Mouse (Mus musculus) heart, embryonic 11.5 days (tissue): Measurements from ENCODE around the gene Ces4a. TPM values are rescaled to one million over a fixed set of nuclear protein-coding genes. Genes with fewer than 3 reads are reported as not detected.
A peak's percentile ranks its signal among the peaks of the same experiment; 100 is the strongest.

ENCODE experiments used
- ATAC-seq: fragments of 200-750 bp; cut with Nextera tagmentation; replicated peaks from 2 replicates; pipeline ENCODE4 v1.8.0; 2017; ENCODE audit warnings: moderate library complexity; ENCODE audit not compliant: insufficient number of reproducible peaks, low FRiP score, low TSS enrichment
- H3K27ac ChIP-seq: fragments of 300-500 bp; sonication (generic); 2 replicates; pipeline ENCODE4 v1.5.1; 2014; ENCODE audit warnings: mild to moderate bottlenecking, low read depth, low read length
- H3K27me3 ChIP-seq: fragments of 300-500 bp; sonication (generic); 2 replicates; pipeline ENCODE4 v1.6.1; 2014; ENCODE audit warnings: mild to moderate bottlenecking, low read length, mixed read lengths; ENCODE audit not compliant: control insufficient read depth, insufficient read depth
- H3K36me3 ChIP-seq: fragments of 300-500 bp; sonication (generic); 2 replicates; pipeline ENCODE4 v1.6.1; 2014; ENCODE audit warnings: mild to moderate bottlenecking, low read length, moderate library complexity, mixed read lengths; ENCODE audit not compliant: control insufficient read depth, insufficient read depth
- H3K4me1 ChIP-seq: fragments of 300-500 bp; sonication (generic); 2 replicates; pipeline ENCODE4 v1.6.1; 2014; ENCODE audit warnings: low read length; ENCODE audit not compliant: control insufficient read depth, insufficient read depth
- H3K4me2 ChIP-seq: fragments of 300-500 bp; sonication (generic); 2 replicates; pipeline ENCODE4 v1.6.1; 2014; ENCODE audit warnings: mild to moderate bottlenecking, moderate library complexity
- H3K4me3 ChIP-seq: fragments of 300-500 bp; sonication (generic); 2 replicates; pipeline ENCODE4 v1.5.1; 2014; ENCODE audit warnings: low read depth, low read length
- H3K9ac ChIP-seq: fragments of 300-500 bp; sonication (generic); 2 replicates; pipeline ENCODE4 v1.6.1; 2014; ENCODE audit warnings: mild to moderate bottlenecking, low read depth, low read length, moderate library complexity
- H3K9me3 ChIP-seq: fragments of 300-500 bp; sonication (generic); replicated peaks from 2 replicates; pipeline ENCODE4 v1.6.1; 2016; ENCODE audit warnings: low read length; ENCODE audit not compliant: control insufficient read depth
- WGBS: fragments of 180-500 bp; shearing (Covaris S2); extraction: QIAGEN DNeasy Blood & Tissue Kit; methylation state at CpG from one replicate; pipeline ENCODE4 v1.1.7; 2014; ENCODE audit not compliant: insufficient replicate concordance; 5-methylcytosine and 5-hydroxymethylcytosine counted together
- polyA plus RNA-seq: library from polyadenylated mRNA; unstranded; fragments of >200 nt; fragmentation: Nextera tagmentation; extraction: Ambion mirVana; gene quantifications from 2 replicates; pipeline ENCODE4 v1.2.1, GENCODE M21; 2014

The Ces4a gene
- polyA plus RNA-seq, 1 experiment from 2014 or later, result not detected

GRCm38 (mm10) chr8:105161121-105161652 lies 29.6 kb downstream of the Ces4a start:
- no peak for ATAC-seq
- no peaks in the 10 kb centered on the region for H3K27me3 ChIP-seq
- H3K9ac ChIP-seq, result no peak overlapping the region
- H3K27ac ChIP-seq, result no peak overlapping the region
- H3K4me2 ChIP-seq, result no peak overlapping the region
- no peak overlapping the region for H3K4me3 ChIP-seq
- peaks cover 8% of the 10 kb centered on the region for H3K4me1 ChIP-seq
- no peaks in the 10 kb centered on the region for H3K9me3 ChIP-seq
- H3K36me3 ChIP-seq, result no peaks in the 10 kb centered on the region
- 43% methylated on average over 3 of the region's 3 CpGs for WGBS

GRCm38 (mm10) chr8:105164272-105164902 lies 32.8 kb downstream of the Ces4a start:
- Histone ChIP-seq H3K27ac (peak overlapping the region; percentile 59; the same call in 1 of the 2 replicates), H3K36me3 (no peaks in the 10 kb centered on the region), H3K4me2 (peak overlapping the region; percentile 11), H3K4me1 (peaks cover 8% of the 10 kb centered on the region), H3K9me3 (no peaks in the 10 kb centered on the region), H3K4me3 (no peak overlapping the region), H3K27me3 (no peaks in the 10 kb centered on the region), H3K9ac (no peak overlapping the region)
- ATAC-seq, result no peak; the same call in 1 of the 2 replicates
- WGBS, result 7% methylated on average over 6 of the region's 6 CpGs

GRCm38 (mm10) chr8:105165191-105165590 lies 33.6 kb downstream of the Ces4a start:
- no peak for ATAC-seq
- Histone ChIP-seq H3K9ac (no peak overlapping the region), H3K4me1 (peaks cover 8% of the 10 kb centered on the region), H3K36me3 (no peaks in the 10 kb centered on the region), H3K4me2 (no peak overlapping the region), H3K4me3 (no peak overlapping the region), H3K9me3 (no peaks in the 10 kb centered on the region), H3K27me3 (no peaks in the 10 kb centered on the region), H3K27ac (no peak overlapping the region)
- WGBS, result 92% methylated on average over 2 of the region's 2 CpGs

- no peaks in the 10 kb centered on the region for H3K27me3 ChIP-seq
- WGBS, result 78% methylated on average over 2 of the region's 2 CpGs
Measured at GRCm38 (mm10) chr8:105167116-105167515, 35.5 kb downstream of the Ces4a start.

GRCm38 (mm10) chr8:105169582-105169981 lies 38.0 kb downstream of the Ces4a start:
- 38% methylated on average over 3 of the region's 3 CpGs for WGBS
- Histone ChIP-seq H3K4me1 (peaks cover 6% of the 10 kb centered on the region), H3K9me3 (no peaks in the 10 kb centered on the region), H3K4me2 (peak overlapping the region; percentile 76; the same call in 1 of the 2 replicates), H3K4me3 (peak overlapping the region; percentile 96; the same call in 1 of the 2 replicates), H3K9ac (peak overlapping the region; percentile 99; the same call in 1 of the 2 replicates), H3K27me3 (no peaks in the 10 kb centered on the region), H3K27ac (no peak overlapping the region), H3K36me3 (no peaks in the 10 kb centered on the region)
- no peak for ATAC-seq

More at GRCm38 (mm10) chr8:105167116-105167515, 35.5 kb downstream of the Ces4a start:
- Histone ChIP-seq H3K36me3 (no peaks in the 10 kb centered on the region), H3K27ac (no peak overlapping the region), H3K4me1 (peaks cover 8% of the 10 kb centered on the region), H3K9ac (no peak overlapping the region), H3K4me3 (no peak overlapping the region), H3K9me3 (no peaks in the 10 kb centered on the region), H3K4me2 (no peak overlapping the region)
- no peak for ATAC-seq

DNA sequence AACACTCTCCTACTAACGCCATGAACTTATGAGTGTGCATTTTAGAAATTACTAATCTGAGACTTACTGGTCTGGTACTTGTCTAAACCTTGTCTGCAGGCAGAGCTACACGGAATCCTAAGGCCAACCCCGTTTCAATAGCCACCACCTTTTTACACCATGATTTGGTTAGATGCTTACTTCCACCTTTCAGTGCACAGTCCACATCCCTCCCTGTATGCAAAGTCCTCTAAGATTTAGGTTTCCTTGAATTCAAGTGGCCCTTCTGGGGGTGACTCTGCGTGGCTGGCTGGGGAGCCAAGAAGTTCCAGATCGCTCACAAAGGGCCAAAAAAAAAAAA lies 38.4 kb downstream of the Ces4a start:
- H3K36me3 ChIP-seq, result no peaks in the 10 kb centered on the region
- WGBS, result 5% methylated on average over 5 of the region's 5 CpGs
- no peaks in the 10 kb centered on the region for H3K27me3 ChIP-seq
- ATAC-seq, result peak; percentile 1; the same call in 1 of the 2 replicates
- H3K4me1 ChIP-seq, result peaks cover 4% of the 10 kb centered on the region
- H3K4me2 ChIP-seq, result peak overlapping the region; percentile 76
- peak overlapping the region; percentile 96 for H3K4me3 ChIP-seq
- peak overlapping the region; percentile 99 for H3K9ac ChIP-seq
- no peaks in the 10 kb centered on the region for H3K9me3 ChIP-seq
- H3K27ac ChIP-seq, result peak overlapping the region; percentile 99

DNA sequence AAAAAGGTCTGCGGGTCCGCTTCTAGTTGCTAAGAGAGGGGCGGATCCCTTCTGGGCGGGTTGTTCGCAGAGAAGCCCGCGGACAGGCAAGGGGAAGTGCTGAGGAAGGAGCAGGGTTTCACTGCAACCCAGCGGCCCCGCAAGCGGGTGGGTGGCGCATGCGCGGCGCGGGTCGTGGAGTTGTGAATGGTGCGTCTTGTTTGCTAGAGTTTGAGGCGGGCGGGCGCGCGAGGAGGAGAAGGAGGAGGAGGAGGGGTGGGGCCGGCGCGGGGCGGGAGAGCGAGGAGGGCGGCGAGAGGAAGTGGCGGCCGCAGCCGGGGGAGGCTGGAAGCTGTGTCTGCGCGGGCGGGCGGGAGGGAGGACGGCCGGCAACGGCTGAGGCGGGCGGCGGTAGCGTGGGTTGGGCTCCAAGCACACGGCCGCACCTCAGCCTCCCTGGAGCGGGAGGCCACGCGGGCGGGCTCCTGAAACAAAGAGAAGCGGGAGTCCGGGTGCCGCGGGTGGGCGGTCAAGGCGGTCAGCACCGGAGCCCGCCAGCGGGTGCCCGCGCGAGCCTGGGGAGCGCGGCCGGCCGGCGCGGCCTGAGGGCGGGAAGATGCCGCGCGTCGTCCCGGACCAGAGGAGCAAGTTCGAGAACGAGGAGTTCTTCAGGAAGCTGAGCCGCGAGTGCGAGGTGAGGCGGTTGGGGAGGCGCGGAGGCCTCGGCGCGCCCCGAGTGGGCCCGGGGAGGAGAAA lies 38.9 kb downstream of the Ces4a start, which contains the start of gene Cbfb:
Gene Cbfb (plus strand): TSS at position 294 of the 735 bp plus-strand sequence.
- WGBS, result under 1% methylated on average over 78 of the region's 86 CpGs
- ATAC-seq, result peak; percentile 89

DNA sequence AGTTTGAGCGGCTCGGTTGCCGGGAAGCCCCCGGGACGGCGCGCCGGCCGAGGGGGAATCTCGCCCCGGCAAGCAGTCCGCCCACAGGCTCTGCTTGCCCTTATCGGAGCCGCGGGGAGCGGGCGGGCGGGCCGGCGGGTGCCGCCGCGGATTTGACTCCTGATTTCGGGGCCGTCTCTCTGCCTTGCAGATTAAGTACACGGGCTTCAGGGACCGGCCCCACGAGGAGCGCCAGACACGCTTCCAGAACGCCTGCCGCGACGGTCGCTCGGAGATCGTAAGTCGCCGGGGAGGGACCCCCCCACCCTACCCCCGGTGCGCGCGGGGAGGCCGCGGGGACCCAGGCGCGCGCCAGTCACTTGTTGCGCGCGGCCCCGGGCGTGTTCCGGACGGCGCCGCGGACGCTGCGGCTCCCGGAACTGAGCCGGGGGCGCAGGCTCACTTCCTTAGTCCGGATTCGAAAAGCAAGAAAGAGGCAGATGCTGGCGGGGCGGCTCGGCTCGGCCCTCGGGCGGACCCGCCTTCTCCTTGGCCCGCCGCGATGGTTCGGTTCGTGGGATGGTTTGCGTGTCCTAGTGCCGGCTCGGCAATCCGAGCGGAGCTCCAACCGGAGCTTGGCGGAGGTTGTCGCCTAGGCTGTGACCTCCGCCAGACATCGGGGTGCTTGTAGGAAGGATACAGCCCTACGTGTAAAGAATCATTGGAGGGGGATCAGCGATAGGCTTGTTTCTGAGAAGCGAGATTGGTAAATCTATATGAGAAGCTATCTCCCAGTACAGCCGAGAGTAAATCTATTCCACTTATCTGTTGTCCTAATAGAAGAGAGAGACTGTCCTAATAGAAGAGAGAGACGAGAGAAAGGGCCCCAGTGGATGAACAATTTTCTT lies 39.8 kb downstream of the Ces4a start:
- Histone ChIP-seq H3K27me3 (no peaks in the 10 kb centered on the region), H3K4me1 (peaks cover 4% of the 10 kb centered on the region), H3K4me3 (peak overlapping the region; percentile 96), H3K9me3 (no peaks in the 10 kb centered on the region), H3K9ac (peak overlapping the region; percentile 99), H3K4me2 (peak overlapping the region; percentile 76), H3K27ac (peak overlapping the region; percentile 99), H3K36me3 (peaks cover 2% of the 10 kb centered on the region; the same call in 1 of the 2 replicates)
- peak; percentile 23 for ATAC-seq
- under 1% methylated on average over 83 of the region's 92 CpGs for WGBS

More for the DNA sequence above, 38.9 kb downstream of the Ces4a start, which contains the start of gene Cbfb:
- H3K27me3 ChIP-seq, result no peaks in the 10 kb centered on the region
- no peaks in the 10 kb centered on the region for H3K36me3 ChIP-seq
- H3K4me2 ChIP-seq, result peak within 1 kb of the TSS; percentile 76
- peak within 1 kb of the TSS; percentile 99 for H3K9ac ChIP-seq
- H3K4me1 ChIP-seq, result peaks cover 4% of the 10 kb centered on the region
- no peaks in the 10 kb centered on the region for H3K9me3 ChIP-seq
- H3K4me3 ChIP-seq, result peak within 1 kb of the TSS; percentile 96
- H3K27ac ChIP-seq, result peak within 1 kb of the TSS; percentile 99
